Mouse (Mus musculus) pancreas, adult 10 weeks (tissue): Measurements from ENCODE around the gene Pkp3. TPM values are rescaled to one million over a fixed set of nuclear protein-coding genes. Genes with fewer than 3 reads are reported as not detected.

Experiments used
- polyA plus RNA-seq: library from polyadenylated mRNA; stranded (reverse); fragments of 350-450 nt; fragmentation: Illumina TruSeq; extraction: RNeasy Lipid Tissue Mini Kit (QIAGEN cat#74804); gene quantifications from one replicate; pipeline ENCODE4 v1.2.3, GENCODE M21; 2015; ENCODE audit warnings: low read depth, low replicate concordance; ENCODE audit not compliant: insufficient read depth

Pkp3 gene
- 12.4 TPM for polyA plus RNA-seq

GRCm38 (mm10) chr7:141077841-141078240 lies at the start of gene Pkp3:
Gene Pkp3 (plus strand): TSS chr7:141078218.

GRCm38 (mm10) chr7:141028831-141029230 lies 49.2 kb upstream of the Pkp3 start, which contains the start of gene Gm17387:
Gene Gm17387 (plus strand): TSS chr7:141029131.

DNA sequence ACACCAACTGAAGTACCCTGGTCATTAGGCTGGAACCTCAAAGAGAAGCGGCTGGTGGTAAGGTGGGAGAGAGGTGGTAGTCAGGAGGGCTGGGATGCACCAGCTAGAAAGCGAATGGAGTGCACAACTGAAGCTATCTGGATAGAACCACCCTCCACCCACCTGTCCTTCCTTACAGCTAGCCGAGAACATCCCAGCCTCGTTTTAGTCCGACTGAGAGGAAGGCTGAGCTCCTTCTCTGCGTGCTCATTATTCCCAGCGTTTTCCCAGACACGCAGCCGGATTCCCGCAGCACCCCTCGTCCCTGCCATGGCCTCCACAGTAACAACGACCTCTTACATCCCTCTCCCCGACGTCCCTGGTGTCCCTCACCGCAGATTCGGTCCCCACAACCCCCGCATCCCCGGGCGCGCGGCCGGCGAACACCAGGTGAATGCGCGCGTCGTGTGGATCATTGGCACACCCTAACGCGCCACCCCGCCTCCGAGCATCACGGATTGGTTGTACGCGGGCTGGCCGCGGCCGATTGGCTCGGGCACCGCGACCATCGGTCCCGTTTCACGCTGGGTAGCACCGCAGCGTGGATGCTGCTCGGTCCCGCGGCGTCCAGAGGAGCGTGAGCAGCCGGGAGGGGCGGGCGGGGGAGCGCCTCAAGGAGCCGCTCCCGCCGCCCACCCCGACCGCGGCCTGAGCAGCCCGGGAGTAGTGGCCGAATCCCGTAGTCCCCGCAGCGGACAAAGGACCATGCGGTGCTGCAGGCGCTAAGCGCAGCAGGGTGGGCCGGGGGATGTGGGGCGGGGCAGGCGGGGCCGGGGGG lies 17.4 kb upstream of the Pkp3 start, which contains the start of gene B4galnt4:
B4galnt4 (plus strand) TSS at position 679 of the 817 bp plus-strand sequence.

GRCm38 (mm10) chr7:141099911-141100691 lies 22.1 kb downstream of the Pkp3 start, which contains the start of gene Sigirr:
Gene Sigirr (minus strand): TSS chr7:141100572.

GRCm38 (mm10) chr7:141117636-141118035 lies 39.6 kb downstream of the Pkp3 start, which contains the start of gene Ano9:
Gene Ano9 (minus strand): TSS chr7:141117806.

GRCm38 (mm10) chr7:141122245-141122644 lies 44.2 kb downstream of the Pkp3 start, which contains the start of gene Ptdss2:
Gene Ptdss2 (plus strand): TSS chr7:141122382.

Other genes starting within 250 kb of the Pkp3 start
- 11.2 TPM for gene Urah, start 243.2 kb upstream of the Pkp3 start, polyA plus RNA-seq
- gene Scgb1c1, start 232.7 kb upstream of the Pkp3 start, polyA plus RNA-seq = not detected
- gene Odf3, start 230.4 kb upstream of the Pkp3 start, polyA plus RNA-seq = not detected
- not detected for gene Gm45785, start 221.9 kb upstream of the Pkp3 start, polyA plus RNA-seq
- gene Ric8a, start 221.3 kb upstream of the Pkp3 start, polyA plus RNA-seq = 22.5 TPM
- 14.4 TPM for gene Bet1l, start 220.6 kb upstream of the Pkp3 start, polyA plus RNA-seq
- 19.9 TPM for gene Psmd13, start 196.2 kb upstream of the Pkp3 start, polyA plus RNA-seq
- gene Sirt3, start 195.9 kb upstream of the Pkp3 start, polyA plus RNA-seq = 6.5 TPM
- 7.3 TPM for gene Cox8b, start 177.8 kb upstream of the Pkp3 start, polyA plus RNA-seq
- not detected for gene Nlrp6, start 157.3 kb upstream of the Pkp3 start, polyA plus RNA-seq
- 7.4 TPM for gene Pgghg, start 136.8 kb upstream of the Pkp3 start, polyA plus RNA-seq
- gene Ifitm5, start 127.9 kb upstream of the Pkp3 start, polyA plus RNA-seq = not detected
- not detected for gene Gm45717, start 122.3 kb upstream of the Pkp3 start, polyA plus RNA-seq
- 171 TPM for gene Ifitm2, start 122.2 kb upstream of the Pkp3 start, polyA plus RNA-seq
- gene Ifitm1, start 111.0 kb upstream of the Pkp3 start, polyA plus RNA-seq = 20.5 TPM
- gene Ifitm3, start 67.4 kb upstream of the Pkp3 start, polyA plus RNA-seq = 188 TPM
- not detected for gene Ifitm6, start 60.3 kb upstream of the Pkp3 start, polyA plus RNA-seq
- not detected for gene Gm17387, start 49.1 kb upstream of the Pkp3 start, polyA plus RNA-seq
- 0.26 TPM for gene B4galnt4, start 17.1 kb upstream of the Pkp3 start, polyA plus RNA-seq
- gene Sigirr, start 22.4 kb downstream of the Pkp3 start, polyA plus RNA-seq = 8.7 TPM
- gene Ano9, start 39.6 kb downstream of the Pkp3 start, polyA plus RNA-seq = 0.35 TPM
- 4.1 TPM for gene Ptdss2, start 44.2 kb downstream of the Pkp3 start, polyA plus RNA-seq
- 56.7 TPM for gene Rnh1, start 94.6 kb downstream of the Pkp3 start, polyA plus RNA-seq
- gene Hras, start 115.8 kb downstream of the Pkp3 start, polyA plus RNA-seq = 22.7 TPM
- 1.4 TPM for gene Lrrc56, start 115.9 kb downstream of the Pkp3 start, polyA plus RNA-seq
- 5.9 TPM for gene Lmntd2, start 135.9 kb downstream of the Pkp3 start, polyA plus RNA-seq
- 12.7 TPM for gene Rassf7, start 137.6 kb downstream of the Pkp3 start, polyA plus RNA-seq
- 31.0 TPM for gene Phrf1, start 150.6 kb downstream of the Pkp3 start, polyA plus RNA-seq
- 8.0 TPM for gene Irf7, start 188.3 kb downstream of the Pkp3 start, polyA plus RNA-seq
- gene Cdhr5, start 198.6 kb downstream of the Pkp3 start, polyA plus RNA-seq = not detected
- gene Sct, start 200.9 kb downstream of the Pkp3 start, polyA plus RNA-seq = not detected
- gene Drd4, start 213.8 kb downstream of the Pkp3 start, polyA plus RNA-seq = not detected
- gene Deaf1, start 249.5 kb downstream of the Pkp3 start, polyA plus RNA-seq = 23.3 TPM
- gene Tmem80, start 249.5 kb downstream of the Pkp3 start, polyA plus RNA-seq = 11.4 TPM